Mouse (Mus musculus) ovary, adult 18-20 months (tissue): ENCODE data around the gene Fcna.

Source experiments
- DNase-seq: peaks from one replicate; pipeline ENCODE4 v3.0.0; 2022; ENCODE audit warnings: low spot score, mixed read lengths

Fcna gene

GRCm38 (mm10) chr2:25607761-25608622, 19.8 kb downstream of the Fcna start, which contains the start of gene Rabl6:
TSS of gene Rabl6 (minus strand) at chr2:25608521.
- DNase-seq: peak; percentile 79

GRCm38 (mm10) chr2:25602526-25602925, 25.3 kb downstream of the Fcna start:
- no peak for DNase-seq

GRCm38 (mm10) chr2:25600037-25600436, 27.8 kb downstream of the Fcna start:
- no peak for DNase-seq

GRCm38 (mm10) chr2:25598749-25599148, 29.1 kb downstream of the Fcna start:
- no peak for DNase-seq

- no peak for DNase-seq
Observed at GRCm38 (mm10) chr2:25596765-25597510, 30.9 kb downstream of the Fcna start.

GRCm38 (mm10) chr2:25591863-25592262, 36.0 kb downstream of the Fcna start:
- DNase-seq: no peak

GRCm38 (mm10) chr2:25588227-25588907, 39.5 kb downstream of the Fcna start:
- no peak for DNase-seq

GRCm38 (mm10) chr2:25587290-25587689, 40.5 kb downstream of the Fcna start:
- DNase-seq: no peak

- DNase-seq: no peak
Observed at GRCm38 (mm10) chr2:25585601-25586000, 42.2 kb downstream of the Fcna start.

GRCm38 (mm10) chr2:25584856-25585255, 43.0 kb downstream of the Fcna start:
- no peak for DNase-seq

GRCm38 (mm10) chr2:25584152-25584551, 43.7 kb downstream of the Fcna start:
- no peak for DNase-seq

- no peak for DNase-seq
Observed at GRCm38 (mm10) chr2:25583571-25583970, 44.3 kb downstream of the Fcna start.

- no peak for DNase-seq
Observed at GRCm38 (mm10) chr2:25583120-25583481, 44.7 kb downstream of the Fcna start.

GRCm38 (mm10) chr2:25582466-25583119, 45.2 kb downstream of the Fcna start:
- no peak for DNase-seq

- no peak for DNase-seq
Observed at GRCm38 (mm10) chr2:25581901-25582301, 45.9 kb downstream of the Fcna start.

GRCm38 (mm10) chr2:25581294-25581864, 46.5 kb downstream of the Fcna start, which contains the start of gene Ajm1:
TSS of gene Ajm1 (minus strand) at chr2:25581757.
- no peak for DNase-seq

GRCm38 (mm10) chr2:25580621-25581101, 47.2 kb downstream of the Fcna start:
- DNase-seq: no peak

- no peak for DNase-seq
Observed at GRCm38 (mm10) chr2:25579737-25580460, 47.9 kb downstream of the Fcna start.

- DNase-seq: no peak
Observed at GRCm38 (mm10) chr2:25578796-25579736, 48.8 kb downstream of the Fcna start.
